Mouse (Mus musculus): Measurements from ENCODE around the gene Lin28b. TPM values are rescaled to one million over a fixed set of nuclear protein-coding genes. Genes with fewer than 3 reads are reported as not detected.
"Not testable (repeated sequence)": the region's sequence is repeated elsewhere in the genome, so short reads cannot be mapped to it uniquely, and the experiment has no call there.

The Lin28b gene
- total RNA-seq, 2 experiments from 2014 or later: 0.42 to 0.73 TPM

DNA sequence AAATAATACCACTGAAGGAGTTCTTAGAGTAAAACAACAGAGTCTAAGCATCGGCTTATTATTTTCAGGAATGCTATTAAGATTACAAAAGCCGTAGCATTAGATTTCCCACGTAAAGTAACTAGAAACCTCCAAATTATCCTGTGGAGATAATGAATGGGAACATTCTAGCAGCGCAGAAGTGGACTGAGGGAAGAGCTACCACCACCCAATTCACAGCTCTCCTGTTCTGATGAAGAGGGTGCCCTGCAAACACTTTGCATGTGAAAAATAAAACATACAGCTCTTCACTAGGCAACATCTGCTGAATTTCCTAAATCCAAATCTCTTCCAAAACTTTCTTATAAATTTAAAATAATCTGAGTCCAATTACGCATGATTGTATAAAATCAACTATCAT is 74.1 kb downstream of the Lin28b start:
- DNase-seq (ENCODE audit: low spot score in 2 of 2): no peak

GRCm38 (mm10) chr10:45411741-45412140 is 74.5 kb downstream of the Lin28b start:
- no peak for DNase-seq (ENCODE audit: low spot score in 2 of 2)

- DNase-seq (ENCODE audit: low spot score in 2 of 2): no peak
Measured at GRCm38 (mm10) chr10:45410624-45411341, 75.4 kb downstream of the Lin28b start.

GRCm38 (mm10) chr10:45399702-45400243 is 86.4 kb downstream of the Lin28b start:
- no peak for DNase-seq (ENCODE audit: low spot score in 2 of 2)

DNA sequence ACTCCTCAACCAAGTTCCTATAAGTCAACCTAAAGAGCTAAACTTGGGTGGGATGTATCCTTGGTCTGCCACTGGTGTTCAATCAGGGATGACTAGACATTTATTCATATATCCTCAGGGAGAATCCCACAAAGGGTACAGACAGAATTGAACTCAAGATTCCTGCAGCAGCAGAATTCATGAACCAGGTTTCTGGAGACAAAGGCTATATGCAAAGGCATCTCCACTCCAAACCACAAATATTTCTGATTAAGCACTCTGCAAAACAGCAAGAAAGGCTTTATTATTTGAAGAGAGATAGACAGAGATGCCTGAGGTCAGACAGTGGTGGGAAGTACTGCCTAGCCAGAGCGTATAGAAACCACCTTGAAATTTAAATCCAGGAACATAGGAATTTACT is 88.0 kb downstream of the Lin28b start:
- DNase-seq (ENCODE audit: low spot score in 2 of 2): no peak

- no peak for DNase-seq (ENCODE audit: low spot score in 2 of 2)
Measured at GRCm38 (mm10) chr10:45382637-45382958, 103.6 kb downstream of the Lin28b start.

GRCm38 (mm10) chr10:45381937-45382636 is 104.1 kb downstream of the Lin28b start:
- DNase-seq (ENCODE audit: low spot score in 2 of 2): no peak

DNA sequence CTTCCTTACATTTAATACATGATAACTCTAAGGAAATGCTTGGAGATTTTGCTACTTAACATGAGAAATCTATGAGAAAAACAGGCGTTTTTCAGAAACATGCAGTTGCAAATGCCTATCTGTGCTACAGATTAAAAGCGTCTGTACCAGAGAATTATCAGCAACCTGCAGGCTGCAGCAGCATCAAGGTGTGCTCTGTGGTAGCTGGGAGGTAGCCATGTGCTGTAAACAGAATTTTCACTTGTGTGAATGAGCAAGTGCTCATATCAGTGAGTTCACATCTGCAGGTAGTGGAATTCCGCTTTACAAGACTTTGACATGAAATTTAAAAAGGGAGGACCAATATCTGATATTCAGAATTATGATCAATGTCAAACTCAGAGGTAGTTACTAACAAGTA is 107.9 kb downstream of the Lin28b start:
- no peak for DNase-seq (ENCODE audit: low spot score in 2 of 2)

DNA sequence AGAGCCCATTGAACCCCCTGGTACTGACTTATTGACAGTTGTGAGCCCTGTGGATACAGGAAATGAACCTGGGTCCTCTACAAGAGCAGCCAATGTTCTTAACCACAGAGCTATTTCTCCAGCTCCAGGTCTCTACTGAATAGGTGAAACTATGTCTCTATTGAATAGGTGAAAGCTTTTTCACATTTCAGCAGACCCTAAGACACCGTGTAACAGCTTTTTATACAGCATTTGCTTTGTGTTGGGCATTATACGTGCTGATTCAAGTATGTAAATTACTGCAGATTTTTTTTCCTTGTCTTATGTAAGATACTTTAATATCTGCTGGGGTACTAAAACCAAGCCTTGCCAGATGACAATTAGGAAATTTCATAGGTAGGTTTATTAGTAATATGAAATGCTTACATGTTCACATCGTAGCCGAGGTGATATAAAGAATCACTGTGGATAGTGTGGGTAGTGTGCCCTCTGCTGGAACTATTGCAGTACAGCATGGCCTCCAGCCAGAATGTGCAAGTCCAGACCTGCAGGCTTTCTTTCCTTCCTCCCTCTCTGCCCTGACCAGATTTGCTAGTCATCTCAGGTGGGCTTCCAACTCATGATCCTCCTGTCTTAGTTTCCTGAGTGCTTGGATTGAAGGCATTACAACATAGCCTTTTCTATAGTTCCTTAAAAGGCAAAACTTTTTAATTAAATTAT is 113.1 kb downstream of the Lin28b start:
- DNase-seq (ENCODE audit: low spot score in 2 of 2): peak; percentile 13 to 21

GRCm38 (mm10) chr10:45370545-45370944 is 115.7 kb downstream of the Lin28b start:
- no peak for DNase-seq (ENCODE audit: low spot score in 2 of 2)

- DNase-seq (ENCODE audit: low spot score in 2 of 2): no peak
Measured at GRCm38 (mm10) chr10:45369639-45370038, 116.6 kb downstream of the Lin28b start.

GRCm38 (mm10) chr10:45366987-45367705 is 119.0 kb downstream of the Lin28b start:
- no peak for DNase-seq (ENCODE audit: low spot score in 2 of 2)

DNA sequence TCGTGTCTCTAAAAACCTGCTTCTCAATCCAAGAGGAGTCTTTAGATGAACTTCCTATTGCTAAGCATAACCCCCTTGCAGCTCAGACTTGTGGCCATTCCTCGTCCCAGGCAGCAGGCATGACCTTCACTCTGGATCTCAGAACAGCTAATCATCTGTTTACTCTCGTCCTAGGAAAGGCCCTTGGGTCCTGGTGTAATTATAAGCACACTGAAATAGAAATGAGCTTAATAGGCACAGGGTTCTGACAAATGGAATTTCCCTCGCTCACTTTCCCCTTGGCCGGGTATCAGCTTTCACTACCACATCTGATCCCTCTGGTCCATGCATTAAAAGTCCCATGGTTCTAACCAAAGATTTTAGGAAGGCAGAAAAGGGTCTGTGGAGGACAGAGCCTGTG is 122.8 kb downstream of the Lin28b start:
- DNase-seq (ENCODE audit: low spot score in 2 of 2): no peak

- DNase-seq (ENCODE audit: low spot score in 2 of 2): no peak
Measured at GRCm38 (mm10) chr10:45356091-45356490, 130.1 kb downstream of the Lin28b start.

GRCm38 (mm10) chr10:45348143-45348542 is 138.1 kb downstream of the Lin28b start:
- not testable (repeated sequence) for DNase-seq (ENCODE audit: low spot score in 2 of 2)

DNA sequence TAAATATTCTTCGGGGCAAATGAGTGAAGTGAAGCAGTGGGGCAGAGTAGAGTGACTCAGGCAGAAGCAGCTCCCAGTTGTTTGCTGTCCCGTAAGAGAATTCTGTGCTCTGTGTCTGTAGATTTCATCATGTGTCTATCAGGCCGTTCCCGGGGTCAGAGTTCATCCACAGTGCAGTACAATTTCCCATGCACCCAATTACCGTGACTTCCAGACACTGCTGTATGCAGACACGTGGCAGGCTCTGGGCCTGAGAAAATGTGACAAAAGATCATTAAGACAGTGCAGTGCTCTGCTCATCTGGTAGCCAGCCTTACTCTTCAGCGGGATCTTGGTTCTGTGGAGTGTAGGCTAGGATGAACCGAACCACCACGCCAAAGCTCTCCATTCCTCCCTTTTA is 141.0 kb downstream of the Lin28b start:
- DNase-seq (ENCODE audit: low spot score in 2 of 2): no peak

DNA sequence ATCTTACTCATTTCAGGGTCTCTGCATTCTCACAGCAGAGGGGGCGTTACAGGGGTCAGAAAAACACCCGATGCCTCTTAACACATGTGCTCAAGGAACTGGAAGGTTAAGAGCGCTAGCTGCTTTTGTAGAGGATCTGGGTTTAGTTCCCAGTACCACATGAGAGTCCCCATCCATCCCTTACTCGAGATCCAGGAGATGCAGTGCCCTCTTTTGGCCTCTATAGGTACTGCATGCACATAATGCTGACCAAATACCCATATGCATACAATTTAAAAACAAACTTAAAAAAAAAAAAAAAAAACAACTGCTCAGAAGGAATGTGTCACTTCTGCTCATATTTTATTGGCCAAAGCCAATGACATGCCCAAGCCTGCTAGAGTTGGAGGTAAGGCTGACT is 141.8 kb downstream of the Lin28b start:
- DNase-seq (ENCODE audit: low spot score in 2 of 2): no peak

- DNase-seq (ENCODE audit: low spot score in 2 of 2): no peak
Measured at GRCm38 (mm10) chr10:45339106-45339505, 147.1 kb downstream of the Lin28b start.

DNA sequence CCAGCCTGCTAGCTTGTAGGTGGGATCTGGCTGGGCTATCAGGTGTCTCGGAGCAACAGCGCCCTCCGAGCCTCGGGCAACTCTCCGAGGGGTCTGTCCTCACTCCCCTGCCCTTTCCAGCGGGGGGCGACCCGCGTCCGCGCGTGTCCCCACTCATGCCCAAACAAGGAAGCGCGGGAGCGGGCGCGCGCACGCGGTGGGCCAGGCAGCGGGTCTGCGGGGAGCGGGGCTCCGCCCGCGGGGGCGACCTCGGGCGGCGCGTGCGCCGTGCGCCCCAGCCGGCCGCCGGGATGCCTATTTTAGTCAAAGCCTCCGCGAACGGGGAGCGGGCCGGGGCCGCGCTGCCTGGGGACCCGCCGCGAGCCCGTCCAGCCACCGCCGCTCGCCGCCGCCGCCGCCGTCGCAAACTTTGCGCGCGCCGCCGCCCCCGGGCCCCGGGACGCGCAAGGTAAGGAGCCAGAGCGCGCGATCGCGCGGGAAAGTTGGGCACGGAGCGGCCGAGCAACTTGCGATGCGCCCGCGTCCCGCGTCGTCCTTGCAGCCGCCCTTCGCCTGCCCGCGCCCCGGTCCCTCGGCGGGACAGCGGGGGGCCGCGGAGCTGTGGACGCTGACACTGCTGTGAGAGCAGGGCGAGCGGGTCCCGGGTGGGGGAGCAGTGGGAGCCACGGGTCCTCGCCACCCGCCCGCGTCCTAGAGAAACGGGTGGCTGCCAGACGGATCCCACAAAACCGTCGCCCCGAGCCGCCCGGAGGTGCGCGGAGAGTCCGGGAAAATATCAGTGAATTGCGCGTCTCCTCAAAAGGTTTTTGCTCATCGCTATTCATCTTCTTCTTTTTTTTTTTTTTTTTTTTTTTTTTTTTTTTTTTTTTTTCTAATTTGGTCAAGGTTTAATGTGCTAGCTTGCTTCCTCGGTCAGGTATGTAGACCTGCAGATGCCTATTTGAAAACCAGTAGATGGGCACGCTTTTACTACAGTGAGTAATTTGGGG is 150.5 kb downstream of the Lin28b start, which contains the start of gene Bves:
Bves (plus strand) TSS at position 339 of the 989 bp plus-strand sequence.
- no peak for DNase-seq (ENCODE audit: low spot score in 2 of 2)

DNA sequence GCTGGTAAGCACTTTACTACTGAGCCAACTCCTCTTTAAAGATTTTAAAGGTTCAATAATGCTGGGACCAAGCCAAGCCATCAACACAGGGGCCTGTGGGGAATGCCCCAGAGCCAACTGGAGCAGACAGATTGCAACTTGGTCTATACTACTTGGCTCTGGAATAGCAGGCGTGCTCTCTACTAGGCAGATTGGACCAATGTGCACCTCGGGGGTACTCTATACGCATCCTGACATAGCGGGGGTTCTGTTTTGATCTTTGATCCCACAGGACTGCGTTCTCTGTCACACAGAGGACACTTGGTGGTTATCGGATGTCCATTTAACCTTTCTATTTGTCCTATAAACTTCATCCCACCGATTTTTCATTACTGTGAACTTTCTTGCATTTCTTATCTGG is 151.3 kb downstream of the Lin28b start:
- DNase-seq (ENCODE audit: low spot score in 2 of 2): no peak

Data from adrenal gland, postnatal 4 days (tissue).